Mouse (Mus musculus) MEL (cell line): Measurements from ENCODE around the gene Rab37.

Source experiments
- CHD1 ChIP-seq: IDR thresholded peaks from 2 replicates; pipeline ENCODE4 v1.6.1; 2012; ENCODE audit warnings: low read depth, mild to moderate bottlenecking, inconsistent platforms, low read length, improper control_type of control experiment
- CTCF ChIP-seq, 3 experiments: IDR thresholded peaks in 2 of 3; conservative IDR thresholded peaks in 1 of 3; 2 replicates each; pipeline ENCODE4 v1.5.1; 2011 to 2012; ENCODE audit warnings: low read length in 3 of 3, low read depth in 2 of 3, mild to moderate bottlenecking in 2 of 3, improper control_type of control experiment in 1 of 3, inconsistent platforms in 1 of 3, mixed read lengths in 1 of 3, moderate library complexity in 1 of 3; ENCODE audit not compliant: control insufficient read depth in 1 of 3, insufficient read depth in 1 of 3, poor library complexity in 1 of 3, severe bottlenecking in 1 of 3
- E2F4 ChIP-seq: IDR thresholded peaks from 2 replicates; pipeline ENCODE4 v1.6.1; 2011; ENCODE audit warnings: low read depth, low read length, improper control_type of control experiment, borderline replicate concordance
- EP300 ChIP-seq, 2 experiments: IDR thresholded peaks; 2 replicates each; pipeline ENCODE4 v1.6.1; 2011; ENCODE audit warnings: improper control_type of control experiment in 2 of 2, low read length in 2 of 2, low read depth in 1 of 2, mild to moderate bottlenecking in 1 of 2
- ETS1 ChIP-seq: IDR thresholded peaks from 2 replicates; pipeline ENCODE4 v1.6.1; 2012; ENCODE audit warnings: low read depth, mild to moderate bottlenecking, inconsistent platforms, low read length, improper control_type of control experiment, moderate library complexity
- GABPA ChIP-seq: IDR thresholded peaks from 2 replicates; pipeline ENCODE4 v1.6.1; 2012; ENCODE audit warnings: low read depth, mild to moderate bottlenecking, inconsistent platforms, low read length, improper control_type of control experiment, moderate library complexity
- GATA1 ChIP-seq: IDR thresholded peaks from 2 replicates; pipeline ENCODE4 v1.6.1; 2011; ENCODE audit warnings: low read depth, low read length, improper control_type of control experiment
- MAFK ChIP-seq: IDR thresholded peaks from 2 replicates; pipeline ENCODE4 v1.6.1; 2011; ENCODE audit warnings: low read depth, mild to moderate bottlenecking, low read length, improper control_type of control experiment, borderline replicate concordance
- MXI1 ChIP-seq: IDR thresholded peaks from 2 replicates; pipeline ENCODE4 v1.6.1; 2011; ENCODE audit warnings: mild to moderate bottlenecking, low read depth, low read length, improper control_type of control experiment
- POLR2A ChIP-seq, 2 experiments: IDR thresholded peaks; 2 replicates each; pipeline ENCODE4 v1.6.1; 2011 to 2012; ENCODE audit warnings: low read length in 2 of 2, mild to moderate bottlenecking in 2 of 2, control low read depth in 1 of 2, improper control_type of control experiment in 1 of 2, low read depth in 1 of 2, moderate library complexity in 1 of 2; ENCODE audit not compliant: control insufficient read depth in 1 of 2, insufficient read depth in 1 of 2, poor library complexity in 1 of 2
- RAD21 ChIP-seq: IDR thresholded peaks from 2 replicates; pipeline ENCODE4 v1.6.1; 2011; ENCODE audit warnings: mild to moderate bottlenecking, low read depth, low read length, improper control_type of control experiment
- TAL1 ChIP-seq: IDR thresholded peaks from 2 replicates; pipeline ENCODE4 v1.6.1; 2012; ENCODE audit warnings: mild to moderate bottlenecking, inconsistent platforms, low read length, moderate library complexity, mixed read lengths
- USF1 ChIP-seq: IDR thresholded peaks from 2 replicates; pipeline ENCODE4 v1.6.1; 2014; ENCODE audit warnings: low read depth, mild to moderate bottlenecking, inconsistent platforms, low read length, improper control_type of control experiment, moderate library complexity
- ZMIZ1 ChIP-seq: IDR thresholded peaks from 2 replicates; pipeline ENCODE4 v1.6.1; 2012; ENCODE audit warnings: low read depth, mild to moderate bottlenecking, inconsistent platforms, low read length, improper control_type of control experiment, moderate library complexity

GRCm38 (mm10) chr11:115102116-115102515 is 10.9 kb downstream of the Rab37 start:
- TF ChIP-seq MAFK: no peak
- TF ChIP-seq RAD21: no peak
- TF ChIP-seq CTCF (IDR thresholded peaks at IDR 0.05 in 2 of 3, conservative IDR thresholded peaks at IDR 0.05 in 1 of 3; ENCODE audit: control insufficient read depth in 1 of 3, insufficient read depth in 1 of 3, low read depth in 2 of 3, low read length in 3 of 3, poor library complexity in 1 of 3, severe bottlenecking in 1 of 3): no peak
- no peak for TF ChIP-seq CHD1
- TF ChIP-seq POLR2A (IDR thresholded peaks at IDR 0.05; ENCODE audit: control insufficient read depth in 1 of 2, insufficient read depth in 1 of 2, low read depth in 1 of 2, low read length in 2 of 2, poor library complexity in 1 of 2): no peak
- no peak for TF ChIP-seq USF1
- TF ChIP-seq EP300 (IDR thresholded peaks at IDR 0.05; ENCODE audit: low read depth in 1 of 2, low read length in 2 of 2): no peak
- TF ChIP-seq MXI1: no peak
- no peak for TF ChIP-seq TAL1
- TF ChIP-seq ZMIZ1: no peak
- no peak for TF ChIP-seq GABPA
- TF ChIP-seq ETS1: no peak
- TF ChIP-seq E2F4: no peak
- no peak for TF ChIP-seq GATA1
